ENCODE assay signal across 1 mouse cellular context in genomic region chr10:52160604-52161003, GRCm38 (mm10).
TF ChIP-seq lines count a peak whose summit lies in the region.

No protein-coding gene starts in this region.

TF ChIP-seq in MEL, 35 proteins besides CTCF, POLR2A, EP300 and RAD21 (continued from another document):
- TF ChIP-seq ELF1 (IDR thresholded peaks at IDR 0.05; ENCODE audit: low read depth, low read length) (no peak), GABPA (IDR thresholded peaks at IDR 0.05; ENCODE audit: low read depth, low read length) (no peak), ZC3H11A (IDR thresholded peaks at IDR 0.05; ENCODE audit: low read depth, low read length) (no peak), SIN3A (IDR thresholded peaks at IDR 0.05; ENCODE audit: low read length) (no peak), HCFC1 (IDR thresholded peaks at IDR 0.05; ENCODE audit: low read depth, low read length) (no peak), TCF12 (IDR thresholded peaks at IDR 0.05; ENCODE audit: low read depth, low read length) (no peak), GATA1 (IDR thresholded peaks at IDR 0.05; ENCODE audit: low read depth, low read length) (no peak), USF1 (IDR thresholded peaks at IDR 0.05; ENCODE audit: low read depth, low read length) (0 out of 2 replicates have a peak, but pooled peaks have one; percentile 10), POLR2AphosphoS2 (IDR thresholded peaks at IDR 0.05; ENCODE audit: low read length) (no peak), MAZ (IDR thresholded peaks at IDR 0.05; ENCODE audit: low read depth, low read length) (no peak), MXI1 (IDR thresholded peaks at IDR 0.05; ENCODE audit: low read depth, low read length) (no peak), E2F4 (IDR thresholded peaks at IDR 0.05; ENCODE audit: borderline replicate concordance, low read depth, low read length) (no peak), BHLHE40 (IDR thresholded peaks at IDR 0.05; ENCODE audit: borderline replicate concordance, low read depth, low read length) (peak; percentile 12; the same call in 1 of the 2 replicates), UBTF (IDR thresholded peaks at IDR 0.05; ENCODE audit: borderline replicate concordance, insufficient read depth, low read depth, low read length) (no peak), NELFE (IDR thresholded peaks at IDR 0.05; ENCODE audit: low read depth, low read length) (no peak), JUND (IDR thresholded peaks at IDR 0.05; ENCODE audit: low read depth, low read length) (no peak)
